Mouse (Mus musculus) gastrocnemius, postnatal 14 days (tissue): ENCODE data around the gene Anks1. TPM values are rescaled to one million over a fixed set of nuclear protein-coding genes. Genes with fewer than 3 reads are reported as not detected.

ENCODE experiments used
- DNase-seq: peaks from one replicate; pipeline ENCODE4 v3.0.0; 2021; ENCODE audit warnings: mixed read lengths
- intact Hi-C: fragments of 180-260 bp; cut with DNase I; formaldehyde crosslinking; loops from one replicate; pipeline ENCODE4 v1.15.1; 2025; ENCODE audit warnings: low total_unique reads
- long read RNA-seq, 2 experiments: library from polyadenylated mRNA; stranded (forward); transcript quantifications; one replicate each; pipeline ENCODE4 v2.0.0; 2021
- total RNA-seq, 2 experiments: library from RNA; stranded (reverse); gene quantifications; 2 replicates each; pipeline ENCODE4 v1.2.3; 2021

Anks1 gene
- total RNA-seq: 10 to 100 TPM; 13.9 to 14.6 TPM
- long read RNA-seq, experiment 1, full-length matches to known transcripts: 3 of 13 reads
- long read RNA-seq, experiment 1, partial matches to known transcripts: 3 of 13 reads
- long read RNA-seq, experiment 1, other reads (novel, unspliced or antisense): 7 of 13 reads
- long read RNA-seq, experiment 2, full-length matches to known transcripts: 9 of 31 reads
- long read RNA-seq, experiment 2, partial matches to known transcripts: 6 of 31 reads
- long read RNA-seq, experiment 2, other reads (novel, unspliced or antisense): 16 of 31 reads

DNA sequence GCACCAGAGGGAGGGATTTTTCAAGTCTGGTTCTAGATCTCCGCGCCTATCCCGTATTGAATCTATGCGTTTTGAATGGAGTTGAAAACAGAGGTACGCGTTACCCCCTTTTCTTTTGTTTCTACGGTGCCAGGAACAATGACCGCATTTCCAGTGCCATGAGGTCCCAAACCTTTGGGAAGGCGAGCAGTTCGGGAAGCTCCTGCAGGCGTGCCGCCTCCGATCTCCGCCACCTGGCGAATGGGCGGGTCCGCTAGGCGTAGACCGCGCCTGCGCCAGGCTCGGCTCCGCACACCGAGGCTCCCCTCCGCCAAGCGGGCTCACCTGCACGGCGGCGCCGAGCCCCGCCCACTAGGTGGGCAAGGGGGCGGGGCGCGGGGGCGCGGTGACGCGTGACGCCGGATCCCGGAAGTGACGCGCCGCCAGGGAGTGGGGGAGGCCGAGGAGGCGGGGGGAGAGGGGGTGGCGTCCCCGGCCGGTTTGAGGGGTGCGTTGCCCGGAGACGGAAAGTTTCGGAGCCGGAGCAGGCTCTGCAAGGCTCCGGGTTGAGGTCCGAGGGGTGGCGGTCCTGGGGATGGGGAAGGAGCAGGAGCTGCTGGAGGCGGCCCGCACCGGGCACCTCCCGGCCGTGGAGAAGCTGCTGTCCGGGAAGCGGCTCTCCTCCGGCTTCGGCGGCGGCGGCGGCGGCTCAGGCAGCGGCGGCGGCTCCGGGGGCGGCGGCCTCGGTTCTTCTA is at the start of gene Anks1:
Anks1 (plus strand) TSS at position 419 of the 734 bp plus-strand sequence.
- intact Hi-C loops: loop anchor here (5.0 to 10.0 kb wide), 2 partner anchors 146 to 163 kb away; no protein-coding TSS in a partner anchor
- peak; percentile 90 for DNase-seq

DNA sequence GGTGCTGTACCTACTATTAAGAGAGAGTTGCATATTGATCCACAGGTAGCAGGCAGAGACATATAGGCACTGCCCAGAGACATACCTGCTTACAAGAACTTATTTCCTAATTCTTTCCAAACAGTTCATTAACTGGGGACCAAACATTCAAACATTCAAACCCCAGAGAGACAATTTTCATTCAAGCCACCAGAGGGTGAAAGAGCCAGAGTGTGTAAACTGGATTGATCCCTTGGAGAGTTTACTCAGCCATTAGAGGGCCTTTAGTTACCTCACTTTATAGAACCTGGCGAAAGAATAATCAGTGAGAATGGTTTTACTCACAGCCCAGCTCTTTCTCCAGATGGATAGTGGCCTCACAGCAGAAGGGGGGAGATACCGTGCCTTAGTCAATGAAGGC is 43.6 kb upstream of the Anks1 start:
- intact Hi-C loops: no loop called here
- no peak for DNase-seq

DNA sequence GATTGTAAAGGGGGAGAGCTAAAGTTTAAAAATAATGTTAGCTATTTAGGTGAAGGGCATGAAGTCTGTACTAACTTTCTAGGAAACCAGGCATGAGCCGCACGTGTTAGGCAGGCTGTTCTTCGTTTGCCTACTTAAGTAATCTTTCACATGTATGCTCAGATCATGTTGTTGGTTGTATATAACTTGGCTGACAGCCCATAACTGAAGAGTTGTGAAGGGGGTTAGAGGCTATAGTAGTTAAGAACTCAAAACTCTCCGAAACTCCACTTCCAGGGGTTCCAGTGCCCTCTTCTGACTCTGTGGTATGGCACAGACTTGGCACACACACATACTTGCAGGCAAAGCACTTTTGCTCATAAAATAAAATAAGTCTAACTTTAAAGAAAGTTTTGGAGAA is 42.4 kb upstream of the Anks1 start:
- DNase-seq: no peak
- intact Hi-C loops: no loop called here

GRCm38 (mm10) chr17:27871851-27872250 is 37.3 kb upstream of the Anks1 start:
- DNase-seq: no peak
- intact Hi-C loops: no loop called here

DNA sequence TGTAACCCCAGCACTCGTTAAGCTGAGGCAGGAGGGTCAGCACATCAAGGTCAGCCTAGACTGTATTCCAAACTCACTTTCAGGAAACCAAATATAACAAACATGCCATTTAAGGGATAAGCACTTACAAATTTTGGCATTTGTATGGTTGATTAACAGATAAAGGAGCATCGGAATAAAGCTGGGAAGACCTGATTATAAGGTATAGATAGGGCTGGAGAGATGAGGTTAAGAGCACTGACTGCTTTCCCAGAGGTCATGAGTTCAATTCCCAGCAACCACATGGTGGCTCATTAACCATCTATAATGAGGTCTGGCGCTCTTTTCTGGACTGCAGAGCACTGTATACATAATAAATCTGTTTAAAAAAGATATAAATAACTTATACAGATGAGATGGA is 35.5 kb upstream of the Anks1 start:
- intact Hi-C loops: no loop called here
- no peak for DNase-seq

DNA sequence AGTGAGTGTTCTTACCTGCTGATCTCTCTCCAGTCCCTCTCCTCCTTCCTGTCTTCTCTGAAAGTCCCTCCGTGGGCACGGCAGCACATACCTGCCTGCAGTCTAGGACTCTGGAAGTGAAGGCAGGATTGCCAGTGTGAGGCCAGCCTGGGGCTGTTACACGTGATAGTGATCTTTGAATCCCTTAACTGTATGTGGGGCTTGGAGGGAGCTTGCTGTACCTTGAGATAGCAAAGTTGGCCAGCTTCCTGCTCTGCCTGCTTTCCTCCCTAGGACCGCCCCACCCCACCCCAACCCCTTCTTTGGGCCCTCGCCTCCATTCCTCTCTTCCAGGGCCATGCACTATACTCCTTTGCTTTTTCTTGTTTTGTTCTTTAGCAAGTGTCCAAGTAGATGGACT is 34.6 kb upstream of the Anks1 start:
- DNase-seq: no peak
- intact Hi-C loops: no loop called here

GRCm38 (mm10) chr17:27881518-27881917 is 27.6 kb upstream of the Anks1 start:
- intact Hi-C loops: no loop called here

DNA sequence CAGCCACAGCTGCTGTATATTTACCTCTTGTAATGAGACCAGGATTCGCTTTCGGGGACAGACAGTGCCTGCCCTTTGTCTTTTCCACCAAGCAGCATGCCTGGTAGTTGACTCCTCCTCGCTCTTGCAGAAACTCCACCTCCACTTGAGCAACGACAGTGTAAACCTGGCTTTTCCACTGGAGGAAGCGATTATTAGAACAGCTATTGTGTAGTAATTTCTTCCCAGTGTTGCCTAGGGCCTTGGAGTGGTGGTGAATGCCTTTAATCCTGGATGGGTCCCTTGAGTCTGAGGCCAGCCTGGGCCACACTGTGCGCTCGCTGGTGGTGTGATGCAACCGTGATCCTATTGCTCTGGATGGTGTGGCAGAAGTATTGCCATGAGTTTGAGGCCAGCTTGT is 26.0 kb upstream of the Anks1 start:
- intact Hi-C loops: no loop called here
- no peak for DNase-seq

More at GRCm38 (mm10) chr17:27881518-27881917, 27.6 kb upstream of the Anks1 start:
- peak; percentile 35 for DNase-seq

GRCm38 (mm10) chr17:27883994-27884393 is 25.1 kb upstream of the Anks1 start:
- intact Hi-C loops: no loop called here
- DNase-seq: no peak

DNA sequence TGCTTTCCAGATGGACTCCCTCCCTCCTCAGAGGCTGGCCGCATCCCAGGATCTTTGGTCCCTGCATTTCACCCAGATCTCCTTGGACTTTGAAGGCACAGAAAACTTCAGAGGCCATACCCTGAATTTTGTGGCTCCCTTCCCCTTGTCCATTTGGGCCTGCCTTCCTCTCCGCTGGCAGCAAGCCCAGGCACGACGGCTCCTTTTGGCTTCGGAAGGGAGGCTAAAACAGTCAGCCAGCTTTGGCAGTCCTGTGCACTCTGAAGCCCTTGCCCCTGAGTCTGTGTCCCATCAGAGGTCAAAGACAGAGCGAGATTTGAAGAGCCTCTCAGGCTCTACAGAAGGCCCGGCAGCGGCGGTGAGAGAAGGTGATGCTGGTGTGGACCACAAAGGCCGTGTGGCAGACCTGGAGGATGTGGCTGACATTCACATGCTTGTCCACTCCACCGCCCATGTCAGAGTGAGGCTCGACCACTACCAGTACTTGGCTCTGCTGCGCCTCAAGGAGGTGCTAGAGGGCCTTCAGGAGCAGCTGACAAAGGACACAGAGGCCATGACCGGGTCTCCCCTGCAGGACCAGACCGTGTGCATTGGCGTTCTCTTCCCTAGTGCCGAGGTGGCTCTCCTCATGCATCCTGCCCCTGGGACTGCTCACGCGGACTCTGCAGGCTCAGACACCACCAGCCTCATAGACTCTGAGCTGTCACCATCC is 22.5 kb upstream of the Anks1 start:
- no peak for DNase-seq
- intact Hi-C loops: no loop called here

GRCm38 (mm10) chr17:27907512-27908205 is 1.4 kb upstream of the Anks1 start:
- DNase-seq: peak; percentile 93

GRCm38 (mm10) chr17:27908206-27908887 is 759 bp upstream of the Anks1 start:
- intact Hi-C loops: loop anchor here (5.0 to 10.0 kb wide), 2 partner anchors 146 to 164 kb away; no protein-coding TSS in a partner anchor
- peak; percentile 44 for DNase-seq

More at GRCm38 (mm10) chr17:27907512-27908205, 1.4 kb upstream of the Anks1 start:
- intact Hi-C loops: loop anchor here (5.0 to 10.0 kb wide), 2 partner anchors 147 to 165 kb away; no protein-coding TSS in a partner anchor

DNA sequence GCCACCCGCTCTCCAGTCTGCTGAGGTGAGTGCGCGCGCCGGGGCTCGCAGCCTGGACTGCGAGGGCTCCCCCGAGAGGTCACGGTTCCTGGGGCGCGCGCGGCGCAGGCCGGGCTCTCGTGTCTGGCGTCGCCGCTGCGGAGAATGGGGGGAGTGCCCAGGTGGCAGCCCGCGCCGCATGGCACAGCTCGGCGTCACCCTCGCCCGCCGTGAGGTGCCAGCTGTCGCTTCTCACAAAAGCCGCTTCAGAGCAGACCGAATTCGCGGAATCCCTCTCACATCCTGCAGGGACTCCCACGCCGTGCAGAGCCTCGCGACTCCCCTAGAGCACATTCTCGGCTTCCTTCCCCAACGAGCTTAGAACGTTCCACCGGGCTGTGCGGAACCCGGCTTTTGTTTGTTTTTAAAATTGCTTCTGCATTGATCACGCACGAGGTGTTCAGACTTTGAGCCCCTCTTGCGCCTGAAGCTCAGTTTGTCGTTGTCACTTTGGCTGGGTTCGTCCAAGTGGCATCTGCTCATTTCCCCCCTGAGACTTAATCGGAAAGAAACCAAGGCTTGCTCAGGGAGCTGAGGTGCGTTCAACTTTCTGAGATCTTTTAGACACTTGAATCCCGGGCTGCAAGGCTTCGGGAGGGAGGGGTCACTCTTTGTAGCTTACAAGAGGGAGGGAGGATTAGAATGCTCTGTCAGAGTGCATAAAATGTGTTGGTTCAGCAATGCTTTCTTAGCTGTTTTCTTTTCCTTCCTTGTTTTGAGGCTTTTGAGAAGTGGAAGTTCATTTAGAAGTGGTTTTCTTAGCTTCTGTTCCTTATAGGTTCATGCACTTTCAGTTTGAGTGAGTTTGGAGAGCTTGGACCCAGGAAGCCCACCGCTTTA is 755 bp downstream of the Anks1 start, which contains the start of gene Taf11:
Taf11 (minus strand) TSS at position 223 of the 879 bp plus-strand sequence.
- DNase-seq: no peak
- intact Hi-C loops: loop anchor here (5.0 to 10.0 kb wide), 3 partner anchors 72 to 162 kb away; no protein-coding TSS in a partner anchor

GRCm38 (mm10) chr17:27911371-27911770 is 2.3 kb downstream of the Anks1 start:
- intact Hi-C loops: loop anchor here (5.0 kb wide), 1 partner anchor 71 kb away; no protein-coding TSS in a partner anchor
- no peak for DNase-seq

GRCm38 (mm10) chr17:27914742-27915141 is 5.6 kb downstream of the Anks1 start:
- intact Hi-C loops: loop anchor here (5.0 kb wide), 1 partner anchor 68 kb away; no protein-coding TSS in a partner anchor
- DNase-seq: no peak

DNA sequence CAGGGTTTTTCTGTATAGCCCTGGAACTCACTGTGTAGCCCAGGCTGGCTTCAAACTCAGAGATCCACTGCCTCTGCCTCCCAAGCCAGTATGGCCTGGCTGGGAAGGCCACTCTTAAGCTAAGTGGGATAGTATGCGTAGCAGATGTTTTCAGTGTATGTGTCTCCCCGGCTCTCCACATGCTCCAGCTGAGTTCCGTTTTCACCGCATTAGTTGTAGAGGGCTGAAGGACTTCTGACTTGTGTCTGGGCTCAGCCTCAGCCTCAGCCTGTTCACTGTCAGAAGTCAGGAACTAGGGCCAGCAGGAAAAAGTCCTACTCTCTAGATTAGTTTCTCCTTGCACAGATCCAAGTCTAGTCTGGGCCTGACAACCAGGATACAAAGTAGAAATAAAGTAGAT is 7.3 kb downstream of the Anks1 start:
- intact Hi-C loops: no loop called here
- no peak for DNase-seq

DNA sequence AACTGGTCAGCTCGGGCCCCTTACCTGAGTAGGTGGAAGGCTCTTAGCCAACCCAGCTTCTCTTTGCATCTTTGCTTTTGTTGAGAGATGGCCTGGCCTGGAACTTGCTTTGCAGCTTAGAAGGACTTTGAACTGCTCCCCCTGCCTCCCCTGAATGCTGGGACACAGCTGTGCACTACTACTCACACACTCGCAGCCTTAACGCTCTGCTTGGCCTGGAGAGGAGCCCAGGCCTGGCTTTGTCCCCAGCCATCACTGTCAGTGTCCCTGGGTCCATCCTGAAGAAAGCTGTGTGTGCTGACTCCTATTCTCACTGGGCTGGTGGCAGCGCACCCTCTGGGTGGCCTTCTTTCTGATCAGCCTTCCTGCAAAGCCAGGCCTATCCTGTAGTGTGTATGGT is 11.6 kb downstream of the Anks1 start:
- intact Hi-C loops: no loop called here
- DNase-seq: peak; percentile 48
